Mouse (Mus musculus): ENCODE data around the gene Aldoc.

Aldoc gene

DNA sequence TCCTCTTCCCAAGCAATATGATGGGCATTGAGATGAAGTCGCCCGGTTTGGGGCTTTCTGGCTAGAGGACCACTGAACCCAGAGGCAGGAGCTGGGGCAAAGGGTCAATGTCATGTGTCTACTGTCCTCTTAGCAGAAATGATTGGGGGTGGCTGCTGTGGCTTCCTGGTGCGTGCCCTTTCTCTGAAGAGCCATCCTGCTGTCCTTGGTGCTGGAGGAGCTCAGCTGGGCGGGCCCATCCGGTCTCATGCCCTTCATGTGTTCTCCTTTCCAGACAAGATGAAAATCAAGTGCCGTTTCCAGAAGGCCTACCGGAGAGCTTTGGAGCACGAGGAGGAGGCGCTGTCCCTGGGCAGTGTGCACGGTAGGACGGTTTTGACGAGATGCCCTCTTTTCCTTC is 9.9 kb downstream of the Aldoc start:
- DNase-seq (ENCODE audit: extremely low spot score), result no peak

DNA sequence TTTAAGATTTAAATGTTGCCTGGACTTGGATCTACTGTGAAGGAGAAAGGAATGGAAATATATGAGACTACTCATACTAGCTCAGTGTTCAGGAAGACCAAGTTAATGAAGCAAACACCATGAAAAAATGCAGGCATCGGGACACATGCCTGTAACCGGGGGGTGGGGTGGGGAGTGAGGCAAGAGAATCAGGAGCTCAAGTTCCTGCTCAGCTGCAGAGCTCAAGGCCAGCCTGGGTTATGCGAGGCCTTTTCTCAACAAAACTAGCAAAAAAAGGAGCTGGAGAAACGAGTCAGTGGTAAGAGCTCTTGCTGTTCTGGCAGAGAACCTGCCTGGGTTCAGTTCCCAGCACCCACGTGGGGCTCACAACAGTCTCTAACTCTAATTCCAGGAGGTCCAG is 11.2 kb downstream of the Aldoc start:
- DNase-seq (ENCODE audit: extremely low spot score), result no peak

DNA sequence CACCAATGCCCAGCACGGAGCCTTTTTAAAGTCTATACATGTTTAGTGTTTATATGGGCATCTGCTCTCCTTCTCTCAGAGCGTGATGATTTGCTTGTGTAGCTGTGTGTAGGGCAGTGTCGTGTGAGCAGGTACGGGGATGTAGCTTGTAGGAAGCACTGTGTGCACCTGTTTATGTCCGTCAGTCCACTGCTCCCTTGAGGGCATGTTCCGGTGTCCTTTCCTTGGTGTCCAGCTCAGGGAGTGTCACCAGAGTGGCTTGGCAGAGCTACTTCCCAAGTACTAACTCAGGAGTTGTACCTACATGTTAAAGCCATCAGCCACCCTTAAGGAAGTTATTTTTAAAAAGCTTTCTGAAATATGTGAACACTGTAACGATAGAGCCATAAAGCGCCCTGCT is 14.3 kb downstream of the Aldoc start:
- no peak for DNase-seq (ENCODE audit: extremely low spot score)

DNA sequence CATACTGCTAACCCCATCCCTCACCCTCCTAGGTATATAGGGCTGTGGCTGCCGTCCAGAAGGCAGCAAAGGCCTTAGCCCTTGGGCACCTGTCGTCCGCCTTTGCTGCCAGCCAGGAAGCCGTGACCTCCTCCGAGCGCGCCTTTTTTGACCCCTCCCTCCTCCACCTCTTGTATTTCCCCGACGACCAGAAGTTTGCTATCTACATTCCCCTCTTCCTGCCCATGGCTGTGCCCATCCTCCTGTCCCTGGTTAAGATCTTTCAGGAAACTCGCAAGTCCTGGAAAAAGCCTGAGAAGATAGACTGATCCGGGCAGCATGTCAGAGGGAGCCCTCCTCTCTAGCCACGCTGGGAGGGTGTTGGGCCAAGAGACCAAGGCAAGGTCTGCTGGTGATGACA is 18.9 kb downstream of the Aldoc start:
- no peak for DNase-seq (ENCODE audit: extremely low spot score)

DNA sequence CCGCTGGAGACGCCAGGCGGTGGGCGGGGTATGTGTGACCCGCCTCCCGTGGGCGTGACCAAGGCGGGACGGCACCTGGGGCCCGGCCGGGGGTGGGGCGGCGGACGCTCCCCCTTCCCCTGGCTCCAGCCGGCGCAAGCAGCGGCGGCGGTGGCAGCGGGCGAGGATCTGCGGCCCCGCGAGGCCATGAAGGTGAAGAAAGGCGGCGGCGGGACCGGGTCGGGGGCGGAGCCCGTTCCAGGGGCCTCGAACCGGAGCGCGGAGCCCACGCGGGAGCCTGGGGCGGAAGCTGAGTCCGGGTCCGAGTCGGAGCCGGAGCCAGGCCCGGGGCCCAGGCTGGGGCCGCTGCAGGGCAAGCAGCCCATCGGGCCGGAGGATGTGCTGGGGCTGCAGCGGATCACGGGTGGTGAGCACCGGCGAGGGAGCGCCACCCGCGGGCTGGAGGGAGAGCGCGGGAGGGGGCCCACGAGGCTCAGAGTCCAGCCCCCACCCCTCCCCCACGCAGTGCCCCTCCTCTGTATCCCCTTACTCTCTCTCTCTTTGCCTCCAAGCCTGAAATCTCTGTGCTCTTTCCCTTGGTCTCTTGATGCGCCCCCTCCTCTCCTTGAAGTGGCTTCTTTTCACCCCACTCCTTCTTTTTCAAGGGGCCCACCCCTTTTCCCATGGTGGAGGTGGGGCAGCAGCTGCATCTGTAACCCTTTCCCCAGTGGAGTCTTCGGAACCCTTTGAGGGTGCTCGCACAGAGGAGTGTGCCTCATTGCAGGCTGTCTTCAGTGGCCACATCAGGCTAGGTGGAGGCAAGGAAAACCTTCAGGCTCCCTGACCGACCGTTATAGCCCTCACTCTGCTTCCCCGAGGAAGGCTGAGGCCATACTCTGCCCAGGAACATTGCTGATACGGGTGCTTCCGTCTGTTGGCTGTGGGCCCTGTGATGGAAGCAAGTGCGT is 20.9 kb downstream of the Aldoc start, which contains the start of gene Unc119:
Gene Unc119, plus strand, starts transcription at position 102 of the 947 bp plus-strand sequence.
- peak; percentile 83 for DNase-seq (ENCODE audit: extremely low spot score)

DNA sequence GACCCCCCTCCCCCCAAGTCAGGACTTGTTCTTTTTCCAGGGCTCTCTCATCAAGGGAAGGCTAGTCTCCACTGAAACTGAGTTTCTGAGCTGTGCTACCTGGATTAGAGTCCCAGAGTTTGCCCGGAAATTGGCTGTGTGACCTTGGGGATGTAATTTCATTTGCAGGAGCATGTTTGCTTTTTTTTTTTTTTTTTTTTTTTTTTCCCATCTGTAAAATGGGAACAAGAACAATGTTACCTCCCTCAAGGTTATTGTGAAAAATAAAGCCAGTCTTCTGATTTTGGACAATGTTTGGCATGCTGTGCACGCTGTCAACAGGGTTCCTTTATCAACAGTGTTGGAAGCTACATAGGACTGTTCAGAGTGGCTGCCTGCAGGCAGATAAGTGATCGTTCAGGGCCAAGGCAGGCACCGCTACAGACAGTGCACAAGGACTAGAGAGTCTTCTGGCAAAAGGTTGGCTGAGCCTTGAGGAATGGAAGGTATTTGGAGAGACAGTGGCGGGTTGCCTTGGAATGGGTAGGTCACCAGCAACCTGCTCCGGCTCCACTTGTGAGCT is 21.6 kb downstream of the Aldoc start:
- DNase-seq (ENCODE audit: extremely low spot score), result no peak

DNA sequence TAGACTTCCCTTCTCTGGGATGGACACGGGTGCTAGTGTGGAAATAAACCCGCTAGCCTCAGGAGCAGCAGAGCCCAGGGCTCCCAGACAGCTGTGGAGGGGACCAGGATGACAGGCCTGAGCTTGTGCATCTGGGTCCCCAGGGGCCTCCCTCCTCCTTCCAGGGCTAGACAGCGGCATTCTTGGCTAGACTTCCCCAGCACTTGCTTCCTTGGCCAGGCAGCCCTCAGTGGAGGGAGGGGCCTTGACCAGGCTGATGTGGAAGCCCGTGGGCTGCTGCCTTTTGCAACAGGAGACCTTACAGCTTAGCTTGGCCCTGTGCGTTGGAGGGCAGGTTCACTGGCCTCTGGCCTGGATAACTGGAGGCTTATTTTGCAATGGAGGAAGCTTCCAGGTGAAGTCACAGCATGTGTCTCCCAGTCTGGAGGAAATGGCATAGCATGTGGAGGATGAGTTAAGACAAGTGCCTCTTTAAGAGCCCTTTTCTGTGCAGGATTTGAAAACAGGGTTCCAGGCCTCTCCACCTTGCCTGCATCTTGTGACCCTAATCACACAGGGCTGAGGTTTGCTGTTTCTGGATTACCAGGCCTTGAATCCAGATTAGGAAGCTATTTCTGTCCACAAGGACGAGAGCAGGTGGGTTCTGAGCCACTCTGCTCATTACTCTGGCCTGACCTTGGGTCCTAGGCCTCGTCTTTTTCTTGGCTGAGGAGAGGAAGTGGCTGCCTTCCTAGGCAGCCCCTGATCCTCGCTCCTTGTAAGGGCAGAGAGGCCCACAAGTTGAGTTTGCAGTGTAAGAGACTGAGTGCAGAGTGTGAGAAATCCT is 22.3 kb downstream of the Aldoc start:
- DNase-seq (ENCODE audit: extremely low spot score), result no peak

DNA sequence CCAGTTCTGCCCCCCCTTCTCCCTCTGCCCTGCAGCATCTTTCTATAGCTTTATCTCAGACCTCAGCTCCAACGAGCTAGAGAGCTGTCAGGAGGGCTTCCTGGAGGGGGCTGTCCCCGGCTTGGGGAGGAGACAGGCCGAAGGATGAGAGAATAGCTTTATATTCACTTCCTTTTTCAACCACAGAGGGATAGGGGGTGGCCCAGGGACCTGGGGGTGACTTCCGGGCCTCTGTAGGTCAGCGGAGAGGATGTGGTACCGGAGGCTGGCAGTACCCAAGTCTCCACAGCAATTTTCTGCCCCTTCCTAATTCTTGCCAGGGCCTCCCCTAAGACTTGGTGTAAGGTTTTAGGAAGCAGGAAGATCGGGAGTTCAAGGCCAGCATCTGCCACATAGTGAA is 23.0 kb downstream of the Aldoc start:
- DNase-seq (ENCODE audit: extremely low spot score), result no peak

DNA sequence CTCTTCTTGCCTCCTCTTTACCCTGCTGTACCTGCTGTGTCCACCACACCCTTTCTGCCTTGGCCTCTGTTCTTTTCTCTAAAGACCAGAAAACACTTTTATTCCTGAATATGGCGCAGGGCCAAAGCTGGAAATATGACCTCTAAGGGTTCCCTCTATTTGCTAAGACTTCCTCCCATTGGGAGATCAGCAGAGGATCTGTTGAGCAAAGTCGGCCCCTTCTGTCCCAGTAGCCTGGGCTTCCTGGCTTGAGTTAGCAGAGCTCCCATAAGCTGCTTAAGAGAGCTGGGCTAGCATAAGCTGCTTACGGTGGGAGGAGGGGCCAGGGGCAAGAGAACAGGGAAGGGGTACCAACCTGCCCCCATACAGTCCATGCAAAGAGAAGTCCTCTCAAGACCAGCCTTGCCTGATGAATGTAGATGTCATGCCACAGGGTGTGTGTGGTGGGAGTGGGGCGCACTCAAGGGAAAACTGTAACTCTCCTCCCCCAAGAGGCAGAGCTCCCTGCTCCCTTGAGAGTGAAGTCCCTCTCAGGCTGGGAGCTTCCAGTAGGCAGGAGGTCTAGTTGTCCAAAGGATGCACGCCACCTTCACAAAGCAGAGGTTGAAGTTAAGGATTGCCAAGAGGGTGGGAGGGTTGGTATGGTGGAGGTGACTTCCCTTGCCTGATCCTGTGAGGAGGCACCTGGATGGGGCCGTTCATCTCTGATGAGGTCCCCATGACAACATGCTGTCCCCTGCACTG is 23.7 kb downstream of the Aldoc start:
- no peak for DNase-seq (ENCODE audit: extremely low spot score)

DNA sequence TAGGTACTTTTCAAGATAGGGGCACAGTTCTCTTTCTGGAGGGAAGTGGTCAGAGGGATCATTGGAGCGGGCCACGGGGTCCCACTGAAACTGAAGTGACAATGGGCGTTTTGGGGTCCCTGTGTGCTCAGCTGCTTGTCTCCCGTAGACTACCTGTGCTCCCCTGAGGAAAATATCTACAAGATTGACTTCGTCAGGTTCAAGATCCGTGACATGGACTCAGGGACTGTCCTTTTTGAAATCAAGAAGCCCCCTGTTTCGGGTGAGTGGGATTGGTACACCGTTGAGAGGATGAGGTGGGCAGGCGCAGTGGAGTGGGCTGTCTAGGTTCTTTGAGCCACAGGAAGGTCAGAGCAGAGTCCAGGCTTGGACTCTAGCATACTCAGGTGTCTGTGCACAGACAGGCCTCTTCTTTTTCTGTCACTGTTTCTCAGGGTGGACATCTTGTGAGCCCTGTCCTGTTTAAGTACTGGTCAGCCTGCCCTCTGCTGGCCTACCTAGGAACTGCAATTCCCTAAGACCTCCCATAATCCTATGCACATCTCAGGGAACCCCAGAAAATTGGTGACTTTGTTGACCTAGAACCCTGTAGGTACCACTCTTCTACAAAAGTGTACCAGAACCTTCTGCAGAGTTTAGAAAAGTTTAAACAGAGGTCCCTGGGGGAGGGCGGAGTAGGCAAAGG is 24.4 kb downstream of the Aldoc start:
- DNase-seq (ENCODE audit: extremely low spot score), result peak; percentile 62

DNA sequence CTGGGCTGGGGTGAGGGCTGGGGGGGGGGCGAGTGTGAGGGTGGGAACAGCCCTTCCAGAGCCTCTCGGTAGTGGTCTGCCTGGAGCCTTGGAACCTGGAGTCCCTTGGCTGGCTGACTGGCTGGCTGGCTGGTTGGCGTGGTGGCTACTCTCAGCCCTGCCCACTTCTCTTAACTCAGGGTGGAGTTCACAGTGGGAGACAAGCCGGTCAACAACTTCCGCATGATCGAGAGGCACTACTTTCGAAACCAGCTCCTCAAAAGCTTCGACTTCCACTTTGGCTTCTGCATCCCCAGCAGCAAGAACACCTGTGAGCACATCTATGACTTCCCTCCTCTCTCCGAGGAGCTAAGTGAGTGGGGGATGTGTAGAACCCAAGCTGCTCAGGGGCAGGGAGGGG is 25.1 kb downstream of the Aldoc start:
- DNase-seq (ENCODE audit: extremely low spot score), result no peak

DNA sequence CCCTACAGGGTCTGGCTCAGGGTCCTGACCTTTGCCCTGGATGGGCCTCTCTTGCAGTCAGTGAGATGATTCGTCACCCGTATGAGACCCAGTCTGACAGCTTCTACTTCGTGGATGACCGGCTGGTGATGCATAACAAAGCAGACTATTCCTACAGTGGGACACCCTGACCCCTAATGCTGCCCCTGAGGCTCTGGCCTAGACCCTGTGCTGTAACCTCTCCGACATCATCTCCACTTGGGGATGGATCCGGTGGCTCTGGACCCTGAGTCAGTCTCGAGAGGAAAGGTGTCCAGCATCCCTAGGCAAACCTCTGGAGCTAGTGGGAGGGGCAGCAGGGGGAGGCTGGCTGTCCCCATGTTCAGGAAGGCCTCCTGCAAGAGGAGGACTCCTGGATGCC is 25.7 kb downstream of the Aldoc start:
- peak; percentile 24 for DNase-seq (ENCODE audit: extremely low spot score)

DNA sequence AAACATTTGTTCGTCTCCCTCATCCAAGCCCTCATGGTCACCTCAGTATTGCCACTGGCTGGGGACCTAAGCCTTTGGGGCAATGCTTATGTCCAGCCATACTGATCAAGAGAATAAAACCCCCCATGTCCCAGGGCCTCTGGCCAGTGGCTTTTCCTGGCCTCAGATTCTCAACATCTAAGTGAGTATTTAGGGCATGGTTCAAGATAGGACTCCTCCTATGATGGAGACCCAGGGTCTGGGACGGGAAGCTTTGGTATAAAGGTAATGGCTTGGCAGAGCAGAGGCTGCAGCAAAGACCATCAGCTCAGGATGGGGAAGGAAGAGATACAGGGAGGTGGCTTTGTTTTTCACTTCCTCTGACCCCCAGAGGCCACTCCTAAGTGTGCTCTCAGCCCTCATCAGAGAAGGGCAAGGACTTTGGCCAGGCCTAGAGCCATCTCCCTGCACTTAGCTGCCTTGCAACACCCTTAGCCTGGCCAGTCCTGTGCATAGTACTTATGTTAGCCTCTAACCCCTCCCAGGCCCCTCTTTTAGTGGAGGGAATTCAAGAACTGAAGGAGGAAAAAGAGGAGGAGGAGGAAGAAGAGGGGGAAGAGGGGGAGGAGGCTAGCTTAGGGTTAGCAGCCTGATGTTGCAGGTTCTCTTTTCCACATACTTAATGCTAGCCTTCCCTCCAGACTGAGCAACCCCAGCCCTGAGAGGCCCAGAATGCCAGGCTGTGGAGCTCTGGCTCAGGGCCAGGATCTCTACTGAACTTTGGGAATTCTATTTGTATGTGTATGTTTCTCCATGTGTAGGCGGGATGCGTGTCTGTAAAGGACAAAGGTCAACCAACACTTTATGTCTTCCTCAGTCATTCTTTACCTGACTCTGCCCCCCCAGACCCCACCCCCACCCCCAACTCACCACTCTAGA is 26.9 kb downstream of the Aldoc start:
- no peak for DNase-seq (ENCODE audit: extremely low spot score)

DNA sequence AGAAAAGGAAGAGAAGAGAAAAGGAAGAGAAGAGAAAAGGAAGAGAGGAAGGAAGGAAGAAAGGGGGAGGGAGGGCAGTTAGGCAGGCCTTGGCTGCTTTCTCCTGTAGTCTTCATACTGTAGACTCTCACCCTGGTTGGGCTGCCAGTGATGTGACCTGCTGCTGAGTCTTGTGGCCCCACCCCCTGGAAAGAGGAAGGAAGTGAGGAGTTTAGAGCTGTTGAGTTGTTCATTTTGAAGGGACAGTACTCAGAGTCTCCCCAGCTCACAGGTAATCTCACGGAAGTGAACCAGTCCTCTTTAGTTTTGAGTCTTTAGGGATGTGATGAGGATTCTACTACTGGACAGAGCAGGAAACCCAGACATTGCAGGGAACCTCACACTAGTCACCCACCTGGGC is 30.3 kb downstream of the Aldoc start:
- no peak for DNase-seq (ENCODE audit: extremely low spot score)

DNA sequence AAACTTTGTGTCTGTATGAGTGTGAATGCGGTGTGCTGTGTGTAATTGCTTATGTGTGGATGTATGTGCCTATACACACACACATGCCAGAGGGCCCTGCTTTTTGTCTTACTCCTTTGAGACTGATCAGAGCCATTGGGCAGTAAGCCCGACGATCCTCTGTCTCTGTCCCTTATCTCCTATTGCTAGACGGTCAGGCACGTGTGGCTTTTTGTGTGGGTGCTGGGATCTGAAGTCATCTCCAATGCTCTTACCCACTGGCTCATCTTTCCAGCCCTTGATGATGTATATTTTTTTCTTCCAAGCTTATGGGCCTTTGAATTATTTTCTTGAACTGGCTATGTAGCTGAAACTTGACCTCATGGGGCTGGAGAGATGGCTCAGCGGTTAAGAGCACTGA is 32.1 kb downstream of the Aldoc start:
- no peak for DNase-seq (ENCODE audit: extremely low spot score)

DNA sequence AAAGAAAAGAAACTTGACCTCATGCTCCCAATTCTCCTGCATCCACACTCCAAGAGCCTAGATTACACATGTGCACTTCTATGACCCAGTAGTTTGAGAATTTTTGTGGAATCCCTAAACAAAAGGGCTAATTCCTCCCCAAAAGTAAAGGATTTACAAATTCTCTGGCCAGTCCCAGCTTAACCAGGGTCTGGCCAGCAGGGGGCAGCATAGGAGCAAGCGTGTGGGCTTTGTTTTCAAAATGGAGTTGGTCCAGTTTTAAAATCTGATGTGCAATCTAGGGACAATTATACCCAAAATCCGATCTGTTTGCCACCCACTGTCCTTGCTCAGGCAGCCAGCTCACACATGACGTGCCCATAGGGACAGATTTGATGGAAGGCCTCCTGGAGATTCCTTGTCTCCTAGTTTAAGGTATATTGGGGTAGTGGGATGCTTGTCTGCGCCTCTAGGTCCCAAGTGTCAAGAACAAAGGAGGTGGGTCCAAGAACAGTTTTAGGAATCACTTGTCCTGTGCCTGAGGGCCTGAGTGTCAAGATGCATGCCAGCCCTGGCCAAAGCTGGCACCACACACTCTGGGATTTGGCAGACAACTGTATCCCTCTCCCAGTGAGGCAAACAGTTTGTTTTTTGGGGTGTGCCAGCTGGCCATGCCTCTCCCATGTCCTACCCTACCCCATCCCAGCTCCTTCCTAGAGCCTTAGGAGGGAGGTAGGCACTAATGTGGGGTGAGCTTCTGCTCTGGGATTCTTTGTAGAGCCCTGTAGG is 32.9 kb downstream of the Aldoc start:
- peak; percentile 69 for DNase-seq (ENCODE audit: extremely low spot score)

DNA sequence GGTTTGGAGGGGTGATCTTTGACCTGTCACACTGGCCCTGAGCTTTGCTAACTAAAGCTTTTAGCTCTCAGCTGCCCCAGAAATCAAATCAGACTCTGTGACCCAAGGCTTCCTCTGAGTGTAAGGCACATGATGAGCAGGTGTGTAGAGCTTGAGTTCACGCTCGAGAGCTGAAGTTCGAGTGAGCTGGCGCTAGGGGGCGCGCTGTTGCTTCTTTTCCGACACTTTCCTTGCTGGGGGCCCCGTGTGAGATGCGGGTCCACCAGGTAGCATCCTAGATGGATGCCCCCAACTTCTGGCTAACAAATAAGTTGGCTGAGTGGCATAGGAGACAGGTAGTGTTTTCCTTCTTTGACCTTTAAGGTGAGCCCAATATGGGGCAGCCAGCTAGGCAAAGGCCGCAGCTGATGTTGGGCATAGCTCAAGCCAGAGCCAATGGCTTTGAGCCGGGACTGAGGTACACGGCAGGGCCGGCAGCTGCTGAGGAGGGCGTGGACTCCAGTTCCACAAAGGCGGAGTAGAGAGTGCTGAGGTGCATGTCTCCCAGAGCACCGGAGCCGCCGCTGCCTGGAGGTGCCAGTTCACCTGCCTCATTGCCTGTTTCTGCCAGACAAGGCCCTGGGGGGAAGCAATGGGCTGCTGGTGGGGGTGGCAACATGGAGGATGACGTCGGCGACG is 35.7 kb downstream of the Aldoc start:
- peak; percentile 28 for DNase-seq (ENCODE audit: extremely low spot score)

DNA sequence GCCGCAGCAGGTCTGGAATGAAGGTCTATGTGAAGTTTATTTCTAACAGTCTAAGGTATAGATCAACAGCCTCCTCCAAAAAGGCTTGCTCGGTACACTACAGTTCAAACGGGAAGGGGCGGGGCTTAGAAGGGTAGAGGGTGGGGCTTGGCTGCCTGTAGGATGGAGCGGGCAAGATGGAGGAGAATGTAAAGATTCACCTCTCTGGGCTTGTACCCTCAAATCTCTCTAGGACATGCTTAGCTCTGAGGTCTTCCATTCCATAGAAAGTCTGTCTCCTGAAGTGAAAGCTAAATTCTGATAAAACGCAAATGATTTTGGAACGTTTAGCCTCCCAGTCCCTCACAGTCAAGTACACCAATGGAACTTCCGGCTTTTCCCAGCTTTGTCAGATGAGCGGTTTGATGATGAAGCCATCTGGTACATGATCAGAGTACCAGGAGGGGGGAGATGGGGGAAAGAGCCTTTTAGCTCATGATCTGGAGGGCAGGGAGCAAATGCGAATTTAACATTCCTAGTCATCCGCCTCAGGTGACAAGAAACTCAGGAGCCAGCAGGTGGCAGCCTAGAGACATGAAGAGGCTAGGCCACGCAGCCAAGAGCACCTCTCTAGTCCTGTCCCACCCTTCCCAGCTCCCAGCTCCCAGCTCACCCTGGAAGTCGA is 37.5 kb downstream of the Aldoc start:
- peak; percentile 80 for DNase-seq (ENCODE audit: extremely low spot score)

All from embryo, embryonic 9.5 days (tissue).